Mouse (Mus musculus) left cerebral cortex, adult 8-10 months (tissue): Measurements from ENCODE around the gene Gm10964. TPM values are rescaled to one million over a fixed set of nuclear protein-coding genes. Genes with fewer than 3 reads are reported as not detected.

Source experiments
- DNase-seq, 2 experiments: peaks; one replicate each; pipeline ENCODE4 v3.0.0; 2022; ENCODE audit warnings: low spot score in 2 of 2
- total RNA-seq, 4 experiments: library from RNA; stranded (reverse); gene quantifications; 2 replicates each; pipeline ENCODE4 v1.2.4; 2022

The Gm10964 gene
- total RNA-seq, 4 experiments from 2014 or later: not detected

DNA sequence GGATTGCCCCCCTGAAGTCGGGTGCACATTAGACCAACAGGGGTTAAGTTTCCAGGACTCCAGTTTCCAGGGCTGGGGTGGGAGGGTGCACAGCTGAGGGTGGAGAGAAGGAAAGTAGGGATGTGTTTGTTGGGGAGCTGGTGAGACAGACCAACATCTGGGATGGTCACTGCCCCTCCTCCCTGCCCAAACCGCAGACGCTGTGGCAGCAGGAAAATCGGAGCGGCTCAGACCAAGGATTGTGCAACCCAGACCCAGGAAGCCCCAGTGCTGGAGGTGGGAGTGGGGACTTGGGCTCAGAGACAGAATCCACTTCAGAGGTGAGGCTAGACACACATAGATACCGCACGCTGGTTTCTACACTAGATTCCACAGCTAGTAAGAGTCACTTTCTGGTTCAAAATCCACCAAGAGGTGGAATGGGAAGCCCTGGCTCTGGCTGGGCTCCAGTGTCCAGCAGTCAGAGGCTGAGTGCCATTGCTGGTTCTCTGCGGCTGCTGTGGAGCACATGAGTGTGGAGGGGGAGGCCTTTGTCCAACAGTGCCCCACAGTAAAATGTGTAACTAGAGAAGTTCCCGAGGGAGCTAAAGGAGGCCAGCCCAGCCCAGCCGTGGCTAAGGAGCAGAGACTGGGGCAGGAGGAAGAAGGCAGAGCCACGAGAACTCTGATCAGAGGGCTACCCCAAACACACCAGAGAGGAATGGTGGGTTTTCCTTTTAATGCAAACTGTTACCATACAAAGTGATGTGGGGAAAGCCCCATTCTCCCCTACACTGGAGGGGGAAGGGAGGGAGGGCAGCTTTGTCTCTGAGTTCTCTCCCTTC is 4.3 kb upstream of the Gm10964 start:
- no peak for DNase-seq

DNA sequence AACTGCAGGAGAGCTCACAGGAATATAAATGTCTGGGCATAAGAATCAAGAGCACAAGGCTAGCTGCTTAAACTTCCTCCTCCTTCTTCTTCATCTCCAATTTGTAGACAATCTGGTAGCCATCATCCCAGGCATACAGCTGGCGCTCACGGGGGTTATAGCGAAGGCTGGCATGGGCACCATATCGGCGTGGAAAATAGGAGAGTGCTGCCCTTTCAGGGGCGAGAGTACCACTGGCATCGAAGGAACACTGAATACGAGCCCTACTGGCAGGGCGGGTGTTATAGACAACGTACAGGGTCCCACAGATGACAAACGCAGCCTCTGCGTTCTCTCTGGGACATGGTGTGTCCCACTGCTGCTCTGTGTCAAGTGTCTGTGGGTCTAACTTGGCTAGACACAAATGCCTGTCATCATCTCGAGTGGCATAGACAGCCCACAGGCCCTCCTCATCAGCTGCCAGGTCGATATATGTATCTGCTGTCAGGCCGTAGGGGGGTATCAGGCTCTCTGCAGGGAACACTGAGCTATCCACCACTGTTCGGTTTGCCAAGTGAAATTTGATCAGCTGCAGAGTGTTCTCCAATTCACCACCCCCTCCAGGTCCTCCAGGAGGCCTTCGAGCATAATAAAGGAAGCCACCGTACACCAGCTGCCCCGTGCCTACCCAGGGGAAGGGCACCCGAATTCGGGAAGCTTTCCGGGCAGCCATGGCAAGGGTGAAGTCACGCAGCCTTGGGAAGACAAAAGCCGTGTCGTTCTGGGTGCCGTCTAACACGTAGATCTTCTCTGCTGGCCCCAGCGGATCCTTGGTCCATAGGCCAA is 3.2 kb upstream of the Gm10964 start:
- no peak for DNase-seq

DNA sequence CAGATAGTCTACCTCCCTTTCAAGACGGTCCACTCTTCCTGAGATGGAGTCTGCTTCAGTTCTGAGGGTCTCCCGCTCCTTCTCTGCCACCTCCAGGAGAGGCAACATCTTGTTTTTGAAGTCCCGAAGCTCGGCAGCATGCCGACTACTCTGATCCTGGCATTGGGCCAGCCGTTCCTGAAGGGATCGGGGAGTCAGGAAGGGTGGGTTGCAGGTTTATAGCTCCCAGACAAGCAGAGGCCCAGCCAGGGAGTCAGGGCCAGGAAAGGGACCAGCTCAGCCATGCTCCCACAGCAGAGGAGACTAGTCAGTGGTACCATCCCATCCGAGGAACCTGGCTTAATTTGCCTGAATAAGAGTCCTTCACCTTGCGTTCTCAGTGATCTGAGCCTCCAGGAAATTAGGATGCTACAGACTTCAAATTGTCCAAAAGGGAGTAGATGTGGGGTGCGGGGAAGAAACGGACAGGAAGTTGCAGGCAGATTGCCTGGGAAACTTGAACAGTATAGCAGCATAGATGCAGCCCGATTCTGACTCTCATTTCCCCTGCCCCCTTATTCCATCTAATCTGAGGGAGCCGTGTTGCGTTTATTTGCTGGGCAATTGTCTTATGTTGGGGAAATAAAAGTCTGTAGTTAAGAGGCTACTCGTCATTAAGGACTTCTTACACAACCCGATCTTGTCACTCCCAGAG is 2.0 kb upstream of the Gm10964 start:
- no peak for DNase-seq

DNA sequence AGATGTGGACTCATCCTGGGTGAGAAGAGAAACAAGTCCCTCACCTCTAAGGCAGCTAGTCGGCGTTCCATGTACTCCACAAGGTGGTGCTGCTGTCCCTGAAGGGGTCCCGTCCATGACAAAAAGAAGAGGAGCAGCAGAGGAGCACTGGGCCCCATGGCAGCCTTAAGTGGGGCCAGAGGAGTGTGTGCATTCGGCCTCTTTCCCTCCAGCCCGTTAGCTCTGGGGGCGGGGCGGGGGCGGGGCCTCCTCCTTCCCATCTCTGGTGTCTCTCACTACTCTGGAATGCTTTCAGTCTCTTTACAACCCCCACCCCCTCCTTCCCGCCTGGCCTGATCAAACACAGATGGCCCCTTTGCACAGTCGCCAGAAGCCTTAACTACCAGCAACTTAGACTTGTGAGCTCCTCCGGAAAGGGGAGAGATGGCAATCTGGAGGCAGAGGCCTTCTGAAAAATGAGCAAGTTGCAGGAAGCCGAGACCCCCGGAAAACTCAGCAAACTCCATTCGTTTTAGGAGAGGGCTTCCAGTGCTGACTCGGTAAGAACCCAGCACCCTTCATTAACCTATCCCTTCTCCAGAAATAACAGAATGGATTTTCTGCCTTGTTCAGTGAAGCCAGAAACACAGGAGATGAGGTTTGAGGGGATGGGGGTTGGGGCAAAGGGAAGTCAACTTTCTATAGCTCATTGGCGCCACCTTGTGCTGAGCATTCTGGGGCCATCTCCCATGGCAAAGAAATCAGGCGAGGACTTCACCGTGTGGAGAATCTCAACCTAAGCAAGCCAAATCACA is 1.2 kb upstream of the Gm10964 start, which contains the start of gene Olfml3:
TSS of gene Olfml3 (minus strand) at position 224 of the 794 bp plus-strand sequence.
- peak; percentile 69 to 91 for DNase-seq

DNA sequence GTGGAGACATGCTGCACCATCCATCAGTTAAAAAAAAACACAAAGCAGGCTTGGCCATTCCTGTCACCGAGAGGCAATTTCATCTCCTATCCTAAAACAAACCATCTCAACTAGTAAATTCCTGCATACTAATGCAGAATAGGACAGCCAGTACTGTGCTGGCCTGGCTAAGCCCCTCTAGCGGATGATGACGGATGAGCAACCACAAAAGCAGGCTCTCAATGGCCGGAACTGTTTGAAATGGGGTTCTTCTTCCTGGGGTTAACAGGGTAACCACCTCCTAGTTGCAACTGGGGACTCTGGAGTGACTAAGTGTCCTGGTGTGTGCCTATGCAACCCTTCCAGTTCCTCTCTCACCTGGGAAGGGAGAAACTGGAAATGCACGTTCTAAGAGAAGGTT is 1.2 kb downstream of the Gm10964 start:
- DNase-seq: no peak

DNA sequence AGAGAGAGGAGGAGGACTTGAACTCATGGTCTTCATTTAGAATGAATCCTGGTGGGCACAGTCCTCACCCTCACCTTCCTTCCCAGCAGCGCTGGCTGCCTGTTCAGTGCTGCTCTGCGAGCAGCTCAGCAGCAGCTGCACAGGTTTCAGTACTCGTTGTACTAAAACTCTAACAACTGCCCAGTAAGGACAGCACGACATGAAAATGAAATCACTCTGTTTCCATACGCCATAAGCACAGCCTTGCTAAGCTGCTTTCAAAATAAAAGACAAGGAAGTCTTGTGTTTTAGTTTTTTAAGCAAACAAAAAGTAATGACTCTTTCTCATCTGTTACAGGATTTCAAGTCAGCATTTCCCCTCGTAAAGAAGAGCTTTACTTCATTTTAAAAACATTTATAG is 4.0 kb downstream of the Gm10964 start:
- no peak for DNase-seq

DNA sequence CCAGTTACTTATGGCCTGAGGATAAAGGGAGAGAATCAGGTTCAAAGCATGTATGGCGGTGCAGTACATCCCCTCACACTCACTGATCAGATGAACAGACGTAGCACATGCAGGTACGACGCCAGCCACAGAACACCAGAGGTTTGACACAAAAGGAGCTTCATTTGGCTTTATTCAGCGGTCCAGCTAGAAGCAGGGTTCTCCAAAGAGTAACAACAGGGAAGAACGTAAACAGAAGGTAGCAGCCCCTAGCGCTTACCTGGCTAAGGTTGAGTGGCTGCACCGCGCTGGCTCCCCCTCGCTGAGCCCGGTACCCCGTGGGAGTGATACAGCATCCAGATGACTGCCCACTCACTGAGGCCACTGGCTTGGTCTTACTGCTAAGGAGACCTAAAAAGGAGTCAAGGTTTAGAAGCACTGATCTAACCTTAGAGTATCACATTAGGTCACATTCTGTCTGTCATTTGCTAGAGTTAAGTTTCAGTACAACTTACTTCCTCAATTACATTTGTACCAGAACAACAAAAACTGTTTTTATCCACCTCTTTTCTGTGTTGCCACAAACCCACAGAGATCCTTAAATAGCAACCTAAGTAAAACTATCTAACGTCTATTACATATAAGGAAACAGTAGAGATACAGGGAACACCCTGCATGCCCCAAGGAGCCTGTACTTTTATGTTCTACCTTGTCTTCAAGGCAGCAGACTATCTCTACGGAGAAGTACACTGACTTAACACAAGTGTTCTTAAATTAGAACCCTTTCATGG is 6.0 kb downstream of the Gm10964 start:
- no peak for DNase-seq

DNA sequence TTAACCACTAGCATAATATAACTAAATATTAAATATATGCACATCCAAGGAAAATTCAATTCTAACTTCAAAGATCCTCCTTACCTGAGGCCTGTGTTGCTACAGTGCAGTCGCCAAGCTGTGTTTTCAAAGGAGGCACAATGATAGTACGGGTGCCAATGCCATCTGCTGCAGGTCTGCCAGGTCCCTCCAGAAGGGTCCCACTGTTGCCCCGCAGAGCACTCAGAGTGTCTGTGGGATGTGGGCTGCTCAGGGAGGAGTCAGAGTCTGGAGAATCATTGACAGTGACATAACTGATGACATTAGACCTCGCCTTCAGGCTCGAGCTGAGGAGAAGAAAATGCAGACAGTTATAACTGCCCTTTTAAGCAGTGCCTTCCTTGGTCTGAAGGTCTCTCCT is 7.5 kb downstream of the Gm10964 start:
- DNase-seq: no peak

DNA sequence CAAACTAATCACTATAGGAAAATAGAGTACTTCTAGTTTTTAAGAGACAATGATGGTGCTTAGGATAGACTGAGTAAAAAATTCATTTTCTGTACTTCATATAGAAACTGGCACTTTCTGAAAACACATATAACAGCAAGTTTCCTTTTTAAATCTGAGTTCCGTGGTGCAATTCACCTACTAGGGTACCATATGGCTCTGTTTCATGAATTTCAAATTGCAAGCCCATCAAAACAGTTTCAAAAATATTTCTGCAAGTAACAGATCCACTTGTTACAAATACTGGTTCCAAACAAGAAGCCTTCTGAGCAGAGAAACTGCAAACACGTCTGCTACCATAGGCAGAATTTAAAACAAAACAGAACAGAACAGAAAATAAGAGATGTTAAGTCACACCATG is 12.4 kb downstream of the Gm10964 start:
- DNase-seq: no peak

DNA sequence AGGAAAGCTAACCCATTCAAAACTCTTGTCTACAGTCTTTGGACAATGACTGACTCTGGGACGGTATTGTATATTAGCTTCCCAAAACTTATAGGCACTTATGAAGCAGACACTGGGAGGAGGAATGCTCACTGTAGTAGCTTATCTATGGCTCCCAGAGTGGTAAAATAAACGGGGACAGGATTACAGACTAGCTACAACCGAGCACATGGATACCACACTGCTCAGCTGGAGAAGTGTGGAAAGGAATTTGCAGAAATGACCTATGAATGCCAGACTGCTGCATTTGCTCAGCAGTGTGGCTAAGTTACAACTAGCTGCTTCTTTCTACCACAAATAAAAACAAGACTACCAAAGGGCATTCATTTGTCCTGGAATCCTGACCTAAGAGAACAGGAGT is 16.2 kb downstream of the Gm10964 start:
- no peak for DNase-seq

DNA sequence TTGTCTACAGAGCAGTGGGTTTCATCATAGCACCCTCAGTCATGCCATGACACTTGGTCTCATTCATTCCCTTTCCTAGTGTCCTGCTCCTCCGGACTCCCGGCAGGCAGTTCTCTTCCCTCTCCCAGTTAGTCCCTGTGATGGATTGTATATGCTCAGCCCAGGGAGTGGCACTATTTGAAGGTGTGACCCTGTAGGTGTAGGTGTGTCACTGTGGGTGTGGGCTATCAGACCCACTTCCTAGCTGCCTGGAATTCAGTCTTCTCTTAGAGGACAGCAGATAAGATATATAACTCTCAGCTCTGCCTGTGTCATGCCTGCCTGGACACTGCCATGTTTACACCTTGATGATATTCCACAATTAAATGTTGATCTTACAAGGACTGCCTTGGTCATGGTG is 17.8 kb downstream of the Gm10964 start:
- no peak for DNase-seq

DNA sequence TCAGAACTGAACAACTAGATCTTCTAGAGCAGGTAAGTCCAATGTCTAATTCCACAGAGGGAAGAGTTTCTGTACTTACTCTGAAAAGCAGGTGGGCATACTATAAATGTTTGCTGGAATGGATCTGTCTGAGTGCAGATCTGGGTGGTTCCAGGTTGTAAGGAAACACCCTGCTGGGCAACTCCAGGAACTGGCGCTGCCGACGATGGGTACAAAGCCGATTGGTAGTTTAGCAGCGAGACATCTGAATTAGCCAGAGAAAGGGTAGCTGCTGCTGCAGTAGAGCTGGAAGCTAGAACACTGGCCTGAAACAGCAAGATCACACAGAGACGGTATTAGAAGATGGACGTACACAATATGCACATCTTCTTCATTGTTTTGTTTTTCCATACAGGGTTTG is 19.3 kb downstream of the Gm10964 start:
- DNase-seq: no peak

DNA sequence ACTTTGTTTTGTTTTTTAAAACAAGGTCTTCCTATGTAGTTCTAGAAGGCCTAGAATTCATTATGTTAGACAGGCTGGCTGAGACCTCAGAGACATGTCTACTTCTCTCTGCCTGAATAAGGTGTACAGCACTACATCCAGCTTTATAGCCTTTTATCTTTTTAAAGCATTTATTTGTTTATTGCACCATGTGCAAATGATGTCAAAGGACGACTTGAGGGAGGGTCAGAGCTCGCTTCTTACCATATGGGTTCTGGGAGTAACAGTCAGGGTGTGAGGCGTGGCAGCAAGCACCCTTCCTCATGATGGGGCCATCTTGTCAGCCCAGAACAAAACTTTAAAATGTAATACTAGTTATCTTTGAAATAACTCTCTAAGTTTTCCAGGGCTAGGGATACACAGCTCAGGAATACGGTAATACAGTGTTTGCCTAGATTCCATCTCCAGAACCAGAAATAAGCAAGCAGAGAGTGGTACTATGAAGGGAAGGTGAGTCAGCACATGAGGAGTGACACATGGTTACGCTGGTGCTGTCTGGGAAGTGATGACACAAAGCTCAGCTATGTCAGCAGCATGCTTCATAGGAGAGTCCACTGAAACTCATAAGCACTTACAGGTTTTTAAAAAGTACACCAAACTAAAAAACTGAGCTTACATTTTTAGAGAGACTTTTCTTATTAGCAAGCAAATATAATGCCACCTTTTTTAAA is 20.2 kb downstream of the Gm10964 start:
- DNase-seq: no peak

DNA sequence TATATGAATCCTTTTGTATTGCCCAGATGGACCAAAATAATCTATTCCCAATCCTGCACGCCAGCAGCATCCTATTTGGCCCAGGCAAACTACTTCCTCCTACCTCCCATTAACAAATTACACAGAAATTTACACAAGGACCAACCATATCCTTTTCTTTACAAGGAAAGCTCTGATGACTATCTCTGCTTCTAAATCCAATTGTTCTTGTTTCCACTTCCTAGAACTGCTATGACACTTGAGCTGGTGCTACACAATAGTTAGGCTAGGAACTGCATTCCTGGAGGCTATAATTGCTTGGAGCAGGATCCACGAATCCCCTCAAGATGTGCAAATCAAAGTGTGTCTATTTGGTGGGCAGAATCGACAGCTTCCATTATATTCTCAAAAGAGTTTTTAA is 27.6 kb downstream of the Gm10964 start:
- DNase-seq: no peak

DNA sequence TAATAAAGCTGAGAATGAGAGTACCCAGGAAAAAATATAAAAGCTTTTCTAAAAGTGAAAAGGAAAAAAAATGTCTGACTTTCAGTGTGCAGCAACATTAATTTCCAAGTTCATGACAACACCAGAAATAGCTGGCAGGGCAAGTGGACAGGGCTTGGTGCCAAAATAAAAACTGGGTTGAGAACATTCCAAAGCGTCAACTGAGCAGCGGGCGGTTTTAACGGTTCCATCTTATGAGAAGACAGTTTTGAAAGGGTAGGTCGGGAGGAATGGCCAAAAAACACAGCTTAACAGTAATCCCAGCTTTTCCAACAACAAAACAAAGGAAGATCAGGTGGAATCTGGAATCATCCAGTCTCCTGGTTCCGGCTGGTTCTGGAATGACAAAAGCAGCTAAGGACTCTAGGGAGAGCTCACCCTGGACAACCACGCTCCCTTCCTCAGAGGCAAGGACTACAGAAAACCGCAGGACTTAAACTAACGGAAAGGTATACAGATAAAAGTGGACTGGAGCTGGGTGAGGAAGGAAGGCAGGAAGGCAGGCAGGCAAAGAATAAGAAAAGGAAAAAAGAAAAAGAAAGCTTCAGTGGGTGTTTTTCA is 32.5 kb downstream of the Gm10964 start:
- DNase-seq: no peak

DNA sequence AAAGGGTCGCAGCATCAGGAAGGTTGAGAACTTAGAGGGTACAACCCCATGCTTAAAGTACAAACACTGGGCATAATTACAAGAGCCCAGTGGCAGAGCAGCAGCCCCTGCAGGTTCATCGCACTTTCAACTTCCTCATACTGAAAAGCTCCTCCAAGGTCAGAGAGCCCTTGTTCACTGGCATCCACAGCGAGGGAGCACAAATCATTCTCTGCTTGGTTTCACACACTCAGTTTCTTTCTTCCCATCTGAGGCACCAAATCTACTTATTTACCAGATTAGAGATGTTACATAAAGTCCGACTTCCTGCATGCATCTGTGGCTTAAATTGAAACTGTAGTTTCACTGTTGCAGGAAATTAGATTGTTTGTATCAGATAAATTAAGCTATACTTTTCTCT is 33.7 kb downstream of the Gm10964 start:
- no peak for DNase-seq

DNA sequence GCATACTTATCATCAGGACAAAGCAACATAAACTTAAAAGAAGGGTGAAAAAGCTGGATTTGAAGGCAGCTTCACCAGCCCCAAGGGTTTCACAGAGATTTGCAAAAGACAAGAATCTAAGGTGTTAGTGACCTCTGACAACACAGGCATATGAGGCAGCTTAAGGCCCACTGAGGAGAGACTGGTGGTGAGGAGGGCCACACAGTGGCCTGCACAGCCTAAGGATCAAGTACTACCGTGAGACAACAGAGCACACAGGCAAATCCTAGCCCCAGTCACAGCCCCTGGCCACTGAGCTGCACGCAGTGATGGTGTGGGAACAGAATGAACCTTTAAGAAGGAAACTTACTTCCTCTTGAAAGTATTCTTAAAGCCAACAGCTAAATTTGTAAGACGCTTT is 34.3 kb downstream of the Gm10964 start:
- DNase-seq: no peak

DNA sequence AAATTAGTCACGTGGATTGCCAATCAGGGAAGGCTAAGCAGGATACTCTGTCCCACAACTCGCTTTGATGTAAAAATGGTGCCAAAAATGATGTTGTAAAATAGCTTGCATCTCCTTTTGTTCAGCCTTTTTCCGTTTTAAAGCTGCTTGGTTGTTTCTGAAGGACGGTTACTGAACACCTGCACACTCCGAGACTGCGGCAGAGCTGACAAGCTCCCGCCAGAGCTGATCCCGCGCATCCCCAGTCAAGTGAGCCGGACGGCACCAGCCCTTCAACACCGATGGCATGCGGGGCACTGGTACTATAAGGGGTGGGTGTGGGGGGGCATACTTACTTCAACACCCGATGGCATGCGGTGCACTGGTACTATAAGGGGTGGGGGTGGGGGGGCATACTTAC is 34.8 kb downstream of the Gm10964 start:
- no peak for DNase-seq

DNA sequence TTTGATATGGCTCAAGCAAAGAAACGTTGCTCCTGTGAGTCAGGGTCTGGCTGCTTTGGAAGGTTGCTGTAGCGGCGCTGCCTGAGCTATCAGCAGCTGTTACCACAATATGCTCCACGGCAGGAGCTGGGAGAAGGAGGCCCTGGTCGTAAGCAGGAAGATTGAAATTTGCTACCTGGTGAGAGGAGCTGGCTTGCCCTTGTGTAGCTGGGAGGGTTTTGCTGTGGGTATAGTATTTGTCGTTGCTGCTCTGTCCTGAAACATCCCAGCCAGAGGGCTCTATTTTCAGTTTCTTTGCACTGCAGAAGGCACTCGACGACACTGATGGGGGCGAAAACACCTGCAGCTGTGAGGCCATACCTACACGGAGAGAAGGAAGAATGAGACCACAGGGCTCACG is 38.8 kb downstream of the Gm10964 start:
- DNase-seq: peak in 1 of 2 experiments; percentile 21
